9 mouse cellular contexts compared by ENCODE assay signal in genomic region chr2:5519221-5519669, GRCm38 (mm10).
DNase-seq lines count a peak whose midpoint lies in the region; ATAC-seq and TF ChIP-seq lines count a peak whose summit lies in the region.
"Had no signal": no experiment of that assay in that cellular context is flagged by ENCODE, and none has a peak within 500 bp of the region (broad histone marks: within the 10 kb centered on the region; RNA-seq: fewer than 3 reads in every experiment).

No protein-coding gene starts in this region.

- H3K4me3 ChIP-seq in heart, embryonic 11.5 days (ENCODE audit: low read depth, low read length) = no peak overlapping the region
- no peak overlapping the region for H3K4me3 ChIP-seq in stomach, embryonic 15.5 days (replicated peaks)
- no peak overlapping the region for H3K4me3 ChIP-seq in stomach, postnatal 0 days (ENCODE audit: low read depth, low read length)
- H3K4me3 ChIP-seq: megakaryocyte, embryonic 14.5 days had no signal

- H3K4me1 ChIP-seq in heart, embryonic 11.5 days (ENCODE audit: control insufficient read depth, insufficient read depth, low read length) = no peaks in the 10 kb centered on the region
- 0 out of 2 replicates have a peak, but pooled peaks cover 3% of the 10 kb centered on the region for H3K4me1 ChIP-seq in stomach, embryonic 15.5 days
- H3K4me1 ChIP-seq in stomach, postnatal 0 days (replicated peaks; ENCODE audit: control insufficient read depth, insufficient read depth) = no peaks in the 10 kb centered on the region
- H3K4me1 ChIP-seq: megakaryocyte, embryonic 14.5 days had no signal

- H3K27me3 ChIP-seq in heart, embryonic 11.5 days (ENCODE audit: control insufficient read depth, insufficient read depth, low read length) = no peaks in the 10 kb centered on the region
- no peaks in the 10 kb centered on the region for H3K27me3 ChIP-seq in stomach, embryonic 15.5 days (replicated peaks)
- H3K27me3 ChIP-seq in stomach, postnatal 0 days (ENCODE audit: control insufficient read depth, insufficient read depth, low read length) = no peaks in the 10 kb centered on the region
- H3K27me3 ChIP-seq: megakaryocyte, embryonic 14.5 days had no signal

- no peak for TF ChIP-seq EP300 in stomach, postnatal 0 days (optimal IDR thresholded peaks at IDR 0.05)

- WGBS in heart, embryonic 11.5 days (ENCODE audit: insufficient replicate concordance) = 54% methylated on average over 8 of the region's 8 CpGs
- WGBS in stomach, embryonic 15.5 days = 47% methylated on average over 8 of the region's 8 CpGs
- 48% methylated on average over 8 of the region's 8 CpGs for WGBS in stomach, postnatal 0 days

- no peaks in the 10 kb centered on the region for H3K9me3 ChIP-seq in heart, embryonic 11.5 days (replicated peaks; ENCODE audit: control insufficient read depth, low read length)
- no peaks in the 10 kb centered on the region for H3K9me3 ChIP-seq in stomach, embryonic 15.5 days
- no peaks in the 10 kb centered on the region for H3K9me3 ChIP-seq in stomach, postnatal 0 days (ENCODE audit: control insufficient read depth, low read length)

- no peak overlapping the region for H3K4me2 ChIP-seq in heart, embryonic 11.5 days
- no peak overlapping the region for H3K4me2 ChIP-seq in stomach, embryonic 15.5 days
- no peak overlapping the region for H3K4me2 ChIP-seq in stomach, postnatal 0 days (replicated peaks; ENCODE audit: low read depth)

- no peak overlapping the region for H3K27ac ChIP-seq in heart, embryonic 11.5 days (ENCODE audit: low read depth, low read length)
- peak overlapping the region; percentile 45; the same call in 1 of the 2 replicates for H3K27ac ChIP-seq in stomach, embryonic 15.5 days
- H3K27ac ChIP-seq in stomach, postnatal 0 days (replicated peaks) = no peak overlapping the region

- no peaks in the 10 kb centered on the region for H3K36me3 ChIP-seq in heart, embryonic 11.5 days (ENCODE audit: control insufficient read depth, insufficient read depth, low read length)
- no peaks in the 10 kb centered on the region for H3K36me3 ChIP-seq in stomach, embryonic 15.5 days
- H3K36me3 ChIP-seq in stomach, postnatal 0 days (ENCODE audit: control insufficient read depth, insufficient read depth, low read length) = no peaks in the 10 kb centered on the region

- DNase-seq in heart, adult 18-20 months = peak; percentile 18 to 32
- DNase-seq in stomach, postnatal 0 days (ENCODE audit: low spot score) = no peak
- DNase-seq in heart, postnatal 4 days = peak; percentile 37
- no peak for DNase-seq in natural killer cell, adult 2 months (ENCODE audit: low spot score in 2 of 2)
- no peak for DNase-seq in liver

- no peak for TF ChIP-seq CTCF in stomach, postnatal 0 days (IDR thresholded peaks at IDR 0.05; ENCODE audit: low read depth)

- H3K9ac ChIP-seq in heart, embryonic 11.5 days (ENCODE audit: low read depth, low read length) = no peak overlapping the region
- no peak overlapping the region for H3K9ac ChIP-seq in stomach, embryonic 15.5 days
- H3K9ac ChIP-seq in stomach, postnatal 0 days (ENCODE audit: low read length) = no peak overlapping the region

- no peak for ATAC-seq in heart, embryonic 11.5 days (replicated peaks; ENCODE audit: insufficient number of reproducible peaks, low FRiP score, low TSS enrichment)
- ATAC-seq in stomach, embryonic 15.5 days (ENCODE audit: insufficient read depth, low FRiP score, low read depth) = peak; percentile 43; the same call in 1 of the 2 replicates
- no peak; the same call in 1 of the 2 replicates for ATAC-seq in stomach, postnatal 0 days (ENCODE audit: low FRiP score, low TSS enrichment)
- ATAC-seq in activated CD4-positive, CD25-positive, alpha-beta regulatory T cell, adult 4 months = no peak

Comparison
In these comparisons a context has a peak if more than half of its experiments do, and no peak if none do; other contexts are left out.
1. DNase-seq: peak in heart, adult 18-20 months (2 of 2) and heart, postnatal 4 days (single experiment); none in stomach, postnatal 0 days (single experiment), natural killer cell, adult 2 months (0 of 2) and liver (single experiment).